Mouse (Mus musculus) intestine, postnatal 0 days (tissue): ENCODE data around the gene Adh1. TPM values are rescaled to one million over a fixed set of nuclear protein-coding genes. Genes with fewer than 3 reads are reported as not detected.

Experiments used
- ATAC-seq: fragments of 200-750 bp; cut with Nextera tagmentation; 2 replicates; pipeline ENCODE4 v1.8.0; 2017; ENCODE audit warnings: mild to moderate bottlenecking, moderate TSS enrichment, moderate library complexity
- H3K27ac ChIP-seq: fragments of 300-500 bp; sonication (generic); 2 replicates; pipeline ENCODE4 v1.5.1; 2014; ENCODE audit warnings: mild to moderate bottlenecking, low read depth, low read length, moderate library complexity
- H3K27me3 ChIP-seq: fragments of 300-500 bp; sonication (generic); replicated peaks from 2 replicates; pipeline ENCODE4 v1.6.1; 2014; ENCODE audit warnings: low read length, mixed read lengths; ENCODE audit not compliant: control insufficient read depth, insufficient read depth
- H3K36me3 ChIP-seq: fragments of 300-500 bp; sonication (generic); 2 replicates; pipeline ENCODE4 v1.6.1; 2014; ENCODE audit warnings: mild to moderate bottlenecking, moderate library complexity; ENCODE audit not compliant: control insufficient read depth, insufficient read depth
- H3K4me1 ChIP-seq: fragments of 300-500 bp; sonication (generic); replicated peaks from 2 replicates; pipeline ENCODE4 v1.6.1; 2014; ENCODE audit warnings: antibody characterized with exemption, low read length, mixed read lengths; ENCODE audit not compliant: control insufficient read depth, insufficient read depth
- H3K4me2 ChIP-seq: fragments of 300-500 bp; sonication (generic); replicated peaks from 2 replicates; pipeline ENCODE4 v1.6.1; 2014; ENCODE audit warnings: low read depth, mild to moderate bottlenecking, moderate library complexity
- H3K4me3 ChIP-seq: fragments of 300-500 bp; sonication (generic); 2 replicates; pipeline ENCODE4 v1.5.1; 2014; ENCODE audit warnings: low read depth, low read length
- H3K9ac ChIP-seq: fragments of 300-500 bp; sonication (generic); 2 replicates; pipeline ENCODE4 v1.6.1; 2014; ENCODE audit warnings: mild to moderate bottlenecking, low read depth, low read length
- H3K9me3 ChIP-seq: fragments of 300-500 bp; sonication (generic); 2 replicates; pipeline ENCODE4 v1.6.1; 2016; ENCODE audit warnings: mixed run types; ENCODE audit not compliant: control insufficient read depth
- CTCF ChIP-seq: sonication (generic); IDR thresholded peaks from 2 replicates; pipeline ENCODE4 v1.5.1; 2016; ENCODE audit warnings: low read depth, mild to moderate bottlenecking, control low read depth, antibody characterized with exemption, moderate library complexity
- WGBS: fragments of 180-500 bp; shearing (Covaris S2); extraction: QIAGEN DNeasy Blood & Tissue Kit; methylation state at CpG from one replicate; pipeline ENCODE4 v1.1.7; 2014; 5-methylcytosine and 5-hydroxymethylcytosine counted together
- polyA plus RNA-seq: library from polyadenylated mRNA; unstranded; fragments of >200 nt; fragmentation: Nextera tagmentation; extraction: Ambion mirVana; gene quantifications from 2 replicates; pipeline ENCODE4 v1.2.1, GENCODE M21; 2015

The Adh1 gene
- polyA plus RNA-seq, 1 experiment from 2014 or later = 101 TPM

DNA sequence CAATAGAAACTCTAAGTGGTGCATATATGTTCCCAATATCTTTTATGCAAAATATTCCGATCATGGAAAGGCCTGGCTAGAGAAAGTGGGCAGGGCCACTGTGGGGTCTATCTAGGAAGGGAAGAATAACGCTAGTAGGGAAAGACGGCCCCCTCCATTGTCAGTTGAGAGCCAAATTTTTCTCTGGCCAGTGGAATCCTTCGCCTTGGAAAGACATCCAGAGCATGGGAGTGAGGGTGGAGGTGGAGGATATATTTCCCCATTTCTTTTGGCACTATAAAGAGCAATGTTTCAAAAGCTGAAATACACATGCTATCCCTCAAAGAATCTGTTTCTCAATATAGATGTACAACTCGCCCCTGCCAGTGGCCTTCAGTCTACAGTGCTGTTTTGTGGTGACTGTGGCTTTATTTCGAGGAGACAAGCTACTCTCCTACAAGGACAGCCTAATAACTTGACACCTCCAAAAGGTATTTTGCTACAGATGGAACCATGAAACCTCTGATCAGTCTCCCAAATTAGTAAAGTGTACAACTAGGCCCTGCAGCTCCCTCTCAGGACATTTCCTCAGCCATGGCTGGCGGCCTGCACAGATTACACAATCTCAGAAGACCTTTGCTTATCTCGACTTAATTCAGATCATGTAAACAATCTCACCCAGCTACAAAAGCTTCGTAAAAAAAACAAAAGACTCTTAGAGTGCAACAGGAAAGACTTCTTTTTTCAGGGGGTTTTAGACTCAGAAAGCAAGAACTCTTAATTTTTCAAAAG lies 4.8 kb upstream of the Adh1 start:
- H3K27ac ChIP-seq = no peak overlapping the region
- no peak overlapping the region for H3K4me3 ChIP-seq
- H3K9ac ChIP-seq = no peak overlapping the region
- no peaks in the 10 kb centered on the region for H3K36me3 ChIP-seq
- ATAC-seq = 0 out of 2 replicates have a peak, but pooled peaks have one; percentile 13
- TF ChIP-seq CTCF = no peak
- H3K4me1 ChIP-seq = no peaks in the 10 kb centered on the region
- no peak overlapping the region for H3K4me2 ChIP-seq
- H3K9me3 ChIP-seq = no peaks in the 10 kb centered on the region
- WGBS = 56% methylated on average over 9 of the region's 9 CpGs
- H3K27me3 ChIP-seq = no peaks in the 10 kb centered on the region

DNA sequence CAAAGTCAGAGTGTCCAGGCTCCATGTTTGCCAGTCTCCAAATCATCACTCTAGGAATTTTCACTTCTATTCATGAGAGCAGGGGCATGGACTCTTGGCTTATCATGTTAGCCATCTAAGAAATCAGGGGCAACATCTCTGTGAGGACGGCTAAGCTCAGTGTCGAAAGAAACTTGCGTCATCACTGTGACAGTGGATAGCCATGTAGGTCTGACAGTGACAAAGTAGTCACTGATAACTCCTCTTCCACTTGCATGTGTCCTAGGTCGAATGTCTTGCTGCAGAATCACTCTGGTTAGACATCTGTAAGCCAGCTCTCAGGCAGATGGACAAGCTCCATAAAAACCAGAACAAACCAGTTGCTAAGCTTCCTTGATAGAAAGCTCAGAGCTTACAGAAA lies 1.8 kb downstream of the Adh1 start:
- no peaks in the 10 kb centered on the region for H3K9me3 ChIP-seq
- no peak for ATAC-seq
- 39% methylated on average over 4 of the region's 4 CpGs for WGBS
- no peaks in the 10 kb centered on the region for H3K36me3 ChIP-seq
- no peak overlapping the region for H3K4me2 ChIP-seq
- H3K27me3 ChIP-seq = no peaks in the 10 kb centered on the region
- no peak for TF ChIP-seq CTCF
- no peaks in the 10 kb centered on the region for H3K4me1 ChIP-seq
- H3K9ac ChIP-seq = no peak overlapping the region
- no peak overlapping the region for H3K4me3 ChIP-seq
- H3K27ac ChIP-seq = no peak overlapping the region

- no peaks in the 10 kb centered on the region for H3K36me3 ChIP-seq
- no peaks in the 10 kb centered on the region for H3K27me3 ChIP-seq
- H3K4me3 ChIP-seq = no peak overlapping the region
- no peak for ATAC-seq
- H3K27ac ChIP-seq = no peak overlapping the region
- no peaks in the 10 kb centered on the region for H3K9me3 ChIP-seq
- TF ChIP-seq CTCF = no peak
- H3K9ac ChIP-seq = no peak overlapping the region
- H3K4me1 ChIP-seq = no peaks in the 10 kb centered on the region
- WGBS = 72% methylated on average over 5 of the region's 5 CpGs
- H3K4me2 ChIP-seq = no peak overlapping the region
Observed at GRCm38 (mm10) chr3:138263154-138263930, 2.6 kb downstream of the Adh1 start.

DNA sequence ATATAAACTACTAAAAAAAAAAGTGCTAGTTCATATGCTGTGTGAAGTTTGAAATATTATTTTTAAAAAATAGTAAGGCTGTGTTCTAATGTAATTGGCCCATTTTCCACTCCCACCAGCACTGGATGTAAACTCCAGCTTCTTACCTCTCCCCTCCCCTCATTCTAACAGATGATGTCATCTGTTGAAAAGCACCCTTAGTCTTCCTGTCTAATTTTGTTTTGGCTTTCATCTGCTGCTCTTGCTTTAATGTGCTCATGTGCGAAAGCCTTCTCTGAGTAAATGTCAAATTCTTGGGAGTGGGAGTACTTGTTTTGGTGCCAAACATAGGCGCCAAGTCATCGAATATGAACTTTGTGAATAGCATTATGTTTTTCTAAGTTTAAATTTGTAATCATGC lies 3.9 kb downstream of the Adh1 start:
- H3K9me3 ChIP-seq = no peaks in the 10 kb centered on the region
- no peak overlapping the region for H3K9ac ChIP-seq
- H3K4me3 ChIP-seq = no peak overlapping the region
- WGBS = 74% methylated on average over 3 of the region's 3 CpGs
- ATAC-seq = no peak
- no peak for TF ChIP-seq CTCF
- no peak overlapping the region for H3K4me2 ChIP-seq
- H3K4me1 ChIP-seq = no peaks in the 10 kb centered on the region
- H3K27me3 ChIP-seq = no peaks in the 10 kb centered on the region
- no peaks in the 10 kb centered on the region for H3K36me3 ChIP-seq
- H3K27ac ChIP-seq = no peak overlapping the region

GRCm38 (mm10) chr3:138270507-138270906 lies 9.7 kb downstream of the Adh1 start:
- TF ChIP-seq CTCF = no peak
- Histone ChIP-seq H3K4me1 (no peaks in the 10 kb centered on the region), H3K4me3 (no peak overlapping the region), H3K27me3 (no peaks in the 10 kb centered on the region), H3K9me3 (no peaks in the 10 kb centered on the region), H3K27ac (no peak overlapping the region), H3K4me2 (no peak overlapping the region), H3K9ac (no peak overlapping the region), H3K36me3 (no peaks in the 10 kb centered on the region)
- no peak for ATAC-seq
- WGBS = 25% methylated on average over 1 of the region's 1 CpGs

- no peaks in the 10 kb centered on the region for H3K4me1 ChIP-seq
- no peaks in the 10 kb centered on the region for H3K36me3 ChIP-seq
- no peak for TF ChIP-seq CTCF
- no peaks in the 10 kb centered on the region for H3K9me3 ChIP-seq
- ATAC-seq = no peak
- H3K27ac ChIP-seq = no peak overlapping the region
- 41% methylated on average over 2 of the region's 2 CpGs for WGBS
- no peak overlapping the region for H3K9ac ChIP-seq
- no peak overlapping the region for H3K4me3 ChIP-seq
- no peaks in the 10 kb centered on the region for H3K27me3 ChIP-seq
- no peak overlapping the region for H3K4me2 ChIP-seq
Observed at GRCm38 (mm10) chr3:138271297-138271696, 10.5 kb downstream of the Adh1 start.
